Mouse (Mus musculus) heart, embryonic 14.5 days (tissue): ENCODE data around the gene Tbata. TPM values are rescaled to one million over a fixed set of nuclear protein-coding genes. Genes with fewer than 3 reads are reported as not detected.

Experiments used
- microRNA-seq: library from miRNA; unstranded; fragments of <30 nt; microRNA quantifications from one replicate; pipeline ENCODE4, GENCODE M21; 2016
- polyA plus RNA-seq: library from polyadenylated mRNA; unstranded; fragments of >200 nt; fragmentation: Nextera tagmentation; extraction: Ambion mirVana; gene quantifications from 2 replicates; pipeline ENCODE4 v1.2.1, GENCODE M21; 2014

The Tbata gene
- polyA plus RNA-seq, 1 experiment from 2014 or later = not detected

Small RNAs within 50 kb of the gene (microRNA-seq; reads per million reads assigned to microRNA genes)
- not detected for gene Gm44308

Other genes starting within 250 kb of the Tbata start
- gene Pcbd1, start 82.6 kb upstream of the Tbata start, polyA plus RNA-seq = 84.7 and 95.5 TPM in 2 replicates
- gene Sgpl1, start 24.3 kb upstream of the Tbata start, polyA plus RNA-seq = 33.0 and 34.5 TPM in 2 replicates
- 0.97 and 1.1 TPM in 2 replicates for gene Adamts14, start 101.5 kb downstream of the Tbata start, polyA plus RNA-seq
- gene Prf1, start 125.9 kb downstream of the Tbata start, polyA plus RNA-seq = 0.11 TPM in 1 of 2 replicates, not detected in the other
- gene Pald1, start 211.6 kb downstream of the Tbata start, polyA plus RNA-seq = 19.5 and 21.7 TPM in 2 replicates
- gene Nodal, start 246.0 kb downstream of the Tbata start, polyA plus RNA-seq = 0.12 and 0.15 TPM in 2 replicates